Mouse (Mus musculus): ENCODE measurements at regions not wholly inside any gene's neighbourhood (a gene's known extent, or its start where the extent isn't known, plus 50 kb on each side); places are given as distances from the start of the nearest gene placed in this dataset.

GRCm38 (mm10) chr16:30652692-30653091 lies 53.2 kb downstream of the Fam43a start:
- no peak for DNase-seq

- no peak for DNase-seq
These were observed 54.3 kb downstream of the Fam43a start for GRCm38 (mm10) chr16:30653806-30654205.

- no peak for DNase-seq
These were observed 54.7 kb downstream of the Fam43a start for GRCm38 (mm10) chr16:30654226-30654625.

- DNase-seq, result no peak
These were observed 56.3 kb downstream of the Fam43a start for GRCm38 (mm10) chr16:30655798-30656221.

GRCm38 (mm10) chr16:30656881-30657280 lies 57.4 kb downstream of the Fam43a start:
- no peak for DNase-seq

- no peak for DNase-seq
These were observed 59.4 kb downstream of the Fam43a start for GRCm38 (mm10) chr16:30658921-30659320.

GRCm38 (mm10) chr16:30661086-30661977 lies 61.8 kb downstream of the Fam43a start:
- no peak for DNase-seq

GRCm38 (mm10) chr16:30663055-30663454 lies 63.5 kb downstream of the Fam43a start:
- DNase-seq, result no peak

- DNase-seq, result no peak
These were observed 64.4 kb downstream of the Fam43a start for GRCm38 (mm10) chr16:30663971-30664370.

GRCm38 (mm10) chr16:30664433-30664832 lies 64.9 kb downstream of the Fam43a start:
- no peak for DNase-seq

- no peak for DNase-seq
These were observed 66.4 kb downstream of the Fam43a start for GRCm38 (mm10) chr16:30665881-30666280.

- DNase-seq, result no peak
These were observed 70.4 kb downstream of the Fam43a start for GRCm38 (mm10) chr16:30669883-30670282.

- DNase-seq, result no peak
These were observed 72.1 kb downstream of the Fam43a start for GRCm38 (mm10) chr16:30671584-30671983.

GRCm38 (mm10) chr16:30672776-30673550 lies 73.4 kb downstream of the Fam43a start:
- peak; percentile 75 for DNase-seq

- DNase-seq, result peak; percentile 42
These were observed 74.1 kb downstream of the Fam43a start for GRCm38 (mm10) chr16:30673662-30674061.

GRCm38 (mm10) chr16:30675829-30676228 lies 76.3 kb downstream of the Fam43a start:
- peak; percentile 53 for DNase-seq

GRCm38 (mm10) chr16:30677016-30677415 lies 77.5 kb downstream of the Fam43a start:
- DNase-seq, result no peak

- DNase-seq, result no peak
These were observed 78.6 kb downstream of the Fam43a start for GRCm38 (mm10) chr16:30677896-30678707.

- no peak for DNase-seq
These were observed 79.4 kb downstream of the Fam43a start for GRCm38 (mm10) chr16:30678708-30679492.

- DNase-seq, result no peak
These were observed 79.9 kb downstream of the Fam43a start for GRCm38 (mm10) chr16:30679493-30679811.

- DNase-seq, result no peak
These were observed 81.9 kb downstream of the Fam43a start for GRCm38 (mm10) chr16:30681421-30681820.

- DNase-seq, result no peak
These were observed 84.5 kb downstream of the Fam43a start for GRCm38 (mm10) chr16:30683986-30684385.

Data from thymus, postnatal 4 days (tissue).